Mouse (Mus musculus): ENCODE data around the gene Dusp3. TPM values are rescaled to one million over a fixed set of nuclear protein-coding genes. Genes with fewer than 3 reads are reported as not detected.

The Dusp3 gene
- polyA plus RNA-seq, 1 experiment: 34.8 TPM

DNA sequence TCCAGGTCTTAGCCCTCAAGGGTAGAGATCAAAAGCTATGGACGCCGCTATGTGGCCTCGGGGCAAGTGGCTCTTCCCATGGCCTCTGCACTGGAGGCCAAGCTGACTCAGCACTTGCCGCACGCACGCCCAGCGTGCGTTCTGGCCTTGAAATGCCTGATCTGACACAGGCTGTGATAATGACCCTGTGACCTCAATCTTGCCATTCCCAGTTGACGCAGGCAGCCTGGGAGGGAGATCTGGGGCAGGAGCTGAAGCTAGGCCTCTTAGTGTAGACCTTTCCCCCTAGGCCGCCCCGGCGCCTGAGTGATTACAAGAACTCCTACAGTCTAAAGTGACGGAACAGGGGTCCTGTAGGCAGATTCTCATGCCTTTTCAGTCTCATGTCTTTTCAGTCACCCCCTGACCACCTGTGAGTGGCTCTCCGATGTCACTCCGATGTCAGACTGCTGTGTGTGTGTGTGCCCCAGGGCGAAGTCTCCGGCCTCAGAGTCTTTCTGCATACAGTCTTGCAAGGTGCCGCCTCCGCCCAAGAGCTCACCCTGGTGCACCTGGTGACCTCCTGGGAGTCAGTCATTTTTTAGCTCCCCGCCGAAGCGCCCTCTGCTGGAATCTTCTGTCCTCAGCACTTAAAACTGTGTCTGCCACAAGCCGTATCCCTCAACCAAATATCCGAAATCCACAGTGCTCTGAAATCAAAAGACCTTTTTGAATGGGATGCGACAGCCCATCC lies 58.6 kb downstream of the Dusp3 start:
- Histone ChIP-seq H3K27ac (ENCODE audit: insufficient read depth, low read length) (no peak overlapping the region), H3K4me3 (ENCODE audit: insufficient read depth, low read length) (no peak overlapping the region)
- TF ChIP-seq POLR2A (IDR thresholded peaks at IDR 0.05; ENCODE audit: low read depth, low read length) (no peak), CTCF (IDR thresholded peaks at IDR 0.05; ENCODE audit: borderline replicate concordance, insufficient read depth, low read length) (0 out of 2 replicates have a peak, but pooled peaks have one; percentile 4)

DNA sequence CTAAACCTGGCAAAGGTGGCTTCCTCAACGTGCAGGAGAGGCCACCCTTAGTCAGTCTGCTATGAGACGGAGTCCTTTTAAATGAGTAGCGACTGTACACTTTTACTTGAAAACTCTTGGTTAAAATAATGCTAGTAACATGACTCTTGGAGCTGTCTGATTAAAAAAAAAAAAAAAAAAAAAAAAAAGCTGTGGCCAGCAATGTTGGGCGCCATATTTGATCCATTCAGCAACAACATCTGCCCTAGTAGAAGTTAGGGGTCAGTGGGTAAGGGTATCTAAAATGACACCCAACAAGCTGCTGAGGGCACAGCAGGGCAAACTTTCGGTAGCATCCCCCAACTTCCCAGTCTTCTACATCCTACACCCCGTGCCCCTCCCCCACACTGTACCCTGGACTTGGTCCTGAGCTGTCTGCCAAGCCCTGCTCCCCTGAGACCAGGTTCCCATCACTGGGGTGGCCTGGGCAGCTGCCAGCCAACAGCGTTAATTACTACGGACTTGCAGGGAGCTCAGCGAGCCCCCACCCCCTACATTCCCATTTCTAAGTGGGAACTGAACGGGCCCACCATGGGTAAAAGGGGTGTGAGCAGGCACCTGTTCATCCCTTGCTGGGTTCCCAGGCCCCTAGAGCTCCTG lies 59.7 kb downstream of the Dusp3 start:
- no peak overlapping the region for H3K4me3 ChIP-seq (ENCODE audit: insufficient read depth, low read length)
- no peak overlapping the region for H3K27ac ChIP-seq (ENCODE audit: insufficient read depth, low read length)
- no peaks in the 10 kb centered on the region for H3K4me1 ChIP-seq (ENCODE audit: control insufficient read depth, insufficient read depth, low read length)
- TF ChIP-seq CTCF (IDR thresholded peaks at IDR 0.05; ENCODE audit: borderline replicate concordance, insufficient read depth, low read length) (no peak), POLR2A (IDR thresholded peaks at IDR 0.05; ENCODE audit: low read depth, low read length) (no peak)

More for the DNA sequence above, 58.6 kb downstream of the Dusp3 start:
- H3K4me1 ChIP-seq (ENCODE audit: control insufficient read depth, insufficient read depth, low read length): no peaks in the 10 kb centered on the region

DNA sequence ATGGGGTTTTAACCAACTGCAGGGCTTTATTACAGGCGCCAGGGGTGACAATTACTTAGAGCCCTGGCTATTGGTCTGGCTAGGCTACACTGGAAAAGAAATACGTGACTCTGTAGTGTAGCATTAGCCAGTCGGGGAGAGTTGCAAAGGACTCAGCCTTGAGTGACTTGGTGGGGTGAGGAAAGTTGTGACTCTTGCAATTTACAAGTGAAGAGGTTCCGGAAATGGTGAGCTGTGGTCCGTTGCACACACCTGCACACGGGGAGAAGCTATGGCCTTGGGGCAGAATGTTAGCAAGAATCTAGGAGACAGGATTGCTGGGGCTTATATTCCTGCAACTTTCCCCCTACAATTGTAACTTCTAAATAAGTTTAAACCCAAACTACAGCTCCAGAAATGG lies 61.2 kb downstream of the Dusp3 start:
- Histone ChIP-seq H3K4me1 (ENCODE audit: control insufficient read depth, insufficient read depth, low read length) (no peaks in the 10 kb centered on the region), H3K4me3 (ENCODE audit: insufficient read depth, low read length) (no peak overlapping the region), H3K27ac (ENCODE audit: insufficient read depth, low read length) (no peak overlapping the region)
- TF ChIP-seq CTCF (IDR thresholded peaks at IDR 0.05; ENCODE audit: borderline replicate concordance, insufficient read depth, low read length): no peak
- TF ChIP-seq POLR2A (IDR thresholded peaks at IDR 0.05; ENCODE audit: low read depth, low read length): no peak

DNA sequence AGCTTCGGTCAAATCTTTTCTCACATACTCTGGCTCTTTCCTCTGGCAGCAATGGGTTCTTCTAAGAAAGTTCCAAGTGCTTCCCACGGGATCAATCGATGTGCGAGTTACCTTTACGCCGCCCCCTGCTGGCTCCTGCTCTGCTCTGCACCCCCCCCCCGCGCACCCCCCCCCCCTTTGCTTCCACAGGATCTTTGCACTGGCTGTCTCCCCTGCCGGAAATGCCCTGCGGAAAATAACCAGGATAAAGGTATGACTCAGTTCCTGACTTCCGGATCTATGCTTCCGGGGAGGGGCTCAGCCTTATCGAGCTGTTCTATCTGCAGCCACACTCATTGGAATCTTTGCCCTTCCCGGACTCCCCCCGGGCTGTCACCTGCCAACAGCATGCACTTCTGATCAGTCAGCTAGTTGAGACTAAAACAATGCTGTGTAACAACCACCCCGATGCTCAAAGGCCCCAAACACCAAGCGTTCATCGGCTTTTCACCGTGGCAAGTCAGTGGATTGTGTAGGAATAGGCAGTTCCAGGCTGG lies 62.3 kb downstream of the Dusp3 start:
- Histone ChIP-seq H3K4me1 (ENCODE audit: control insufficient read depth, insufficient read depth, low read length) (no peaks in the 10 kb centered on the region), H3K27ac (ENCODE audit: insufficient read depth, low read length) (no peak overlapping the region), H3K4me3 (ENCODE audit: insufficient read depth, low read length) (no peak overlapping the region)
- TF ChIP-seq CTCF (IDR thresholded peaks at IDR 0.05; ENCODE audit: borderline replicate concordance, insufficient read depth, low read length) (no peak), POLR2A (IDR thresholded peaks at IDR 0.05; ENCODE audit: low read depth, low read length) (no peak)

DNA sequence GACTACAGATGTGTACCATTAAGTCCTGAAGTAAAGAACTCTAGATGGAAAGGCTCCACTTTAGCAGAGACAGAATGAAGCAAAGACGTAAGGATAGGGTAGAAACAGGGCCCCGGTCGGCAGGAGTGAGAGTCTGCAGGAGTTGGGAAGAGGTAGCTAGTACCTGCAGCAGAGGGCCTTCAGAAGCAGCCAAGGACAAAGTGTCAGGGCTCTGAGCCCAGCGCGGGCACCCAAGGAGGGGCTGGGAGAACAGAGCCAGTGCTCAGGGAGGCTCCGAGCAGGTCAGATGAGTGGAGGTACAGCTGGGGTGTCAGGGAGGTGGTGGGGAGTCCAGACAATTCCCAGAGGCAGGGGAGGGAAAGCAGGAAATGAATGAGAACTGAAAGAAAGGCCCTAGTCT lies 62.8 kb downstream of the Dusp3 start:
- no peaks in the 10 kb centered on the region for H3K4me1 ChIP-seq (ENCODE audit: control insufficient read depth, insufficient read depth, low read length)
- H3K27ac ChIP-seq (ENCODE audit: insufficient read depth, low read length): no peak overlapping the region
- TF ChIP-seq CTCF (IDR thresholded peaks at IDR 0.05; ENCODE audit: borderline replicate concordance, insufficient read depth, low read length): no peak
- TF ChIP-seq POLR2A (IDR thresholded peaks at IDR 0.05; ENCODE audit: low read depth, low read length): no peak
- no peak overlapping the region for H3K4me3 ChIP-seq (ENCODE audit: insufficient read depth, low read length)

DNA sequence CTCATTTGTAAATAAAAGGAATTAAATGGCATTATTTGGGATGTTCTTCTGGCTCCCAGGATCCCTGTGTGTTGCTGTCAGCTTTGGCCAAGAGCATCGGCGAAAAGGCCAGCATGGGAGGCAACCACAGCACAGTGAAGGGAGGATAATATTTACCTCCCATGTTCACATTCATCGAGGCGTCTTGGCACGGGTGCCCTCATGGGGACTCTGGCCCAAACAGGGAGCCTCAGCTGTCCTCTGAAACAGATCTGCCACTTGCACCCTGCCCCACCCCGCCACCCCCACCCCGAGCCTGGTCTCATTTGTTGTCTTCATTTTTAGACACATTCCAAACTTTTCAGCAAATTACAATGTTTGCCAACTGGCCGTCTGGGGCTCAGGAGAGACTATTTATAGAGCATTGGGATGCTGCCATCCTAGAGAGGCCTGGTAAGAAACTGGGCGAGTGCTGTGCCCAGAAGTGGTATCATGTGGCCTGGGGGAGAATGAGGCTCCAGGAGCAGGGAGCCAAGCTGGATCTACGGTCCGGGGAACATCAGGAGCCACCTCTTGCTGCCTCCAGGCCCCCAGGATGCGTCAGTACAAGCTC lies 65.4 kb downstream of the Dusp3 start:
- no peak for TF ChIP-seq POLR2A (IDR thresholded peaks at IDR 0.05; ENCODE audit: low read depth, low read length)
- no peak for TF ChIP-seq CTCF (IDR thresholded peaks at IDR 0.05; ENCODE audit: borderline replicate concordance, insufficient read depth, low read length)
- no peak overlapping the region for H3K4me3 ChIP-seq (ENCODE audit: insufficient read depth, low read length)
- H3K27ac ChIP-seq (ENCODE audit: insufficient read depth, low read length): no peak overlapping the region
- H3K4me1 ChIP-seq (ENCODE audit: control insufficient read depth, insufficient read depth, low read length): no peaks in the 10 kb centered on the region

Other genes starting within 250 kb of the Dusp3 start
- 17.3 and 43.6 TPM in 2 replicates for gene Etv4, start 201.6 kb downstream of the Dusp3 start, polyA plus RNA-seq (2011; ENCODE audit: insufficient read length, low read depth, missing spikeins)
- 6.9 and 16.1 TPM in 2 replicates for gene Meox1, start 92.6 kb downstream of the Dusp3 start, polyA plus RNA-seq (2011; ENCODE audit: insufficient read length, low read depth, missing spikeins)
- gene Sost, start 20.0 kb downstream of the Dusp3 start, polyA plus RNA-seq (2011; ENCODE audit: insufficient read length, low read depth, missing spikeins): not detected in 2 replicates
- gene Cfap97d1, start 2.7 kb downstream of the Dusp3 start, polyA plus RNA-seq (2011; ENCODE audit: insufficient read length, low read depth, missing spikeins): not detected in 2 replicates
- 0.40 and 0.42 TPM in 2 replicates for gene Mpp3, start 41.4 kb upstream of the Dusp3 start, polyA plus RNA-seq (2011; ENCODE audit: insufficient read length, low read depth, missing spikeins)
- gene Cd300lg, start 54.5 kb upstream of the Dusp3 start, polyA plus RNA-seq (2011; ENCODE audit: insufficient read length, low read depth, missing spikeins): not detected in 2 replicates
- gene Mpp2, start 101.5 kb upstream of the Dusp3 start, polyA plus RNA-seq (2011; ENCODE audit: insufficient read length, low read depth, missing spikeins): 6.8 and 6.9 TPM in 2 replicates
- gene Ppy, start 114.3 kb upstream of the Dusp3 start, polyA plus RNA-seq (2011; ENCODE audit: insufficient read length, low read depth, missing spikeins): not detected in 2 replicates
- gene Pyy, start 120.8 kb upstream of the Dusp3 start, polyA plus RNA-seq (2011; ENCODE audit: insufficient read length, low read depth, missing spikeins): not detected in 2 replicates
- not detected in 2 replicates for gene Nags, start 158.5 kb upstream of the Dusp3 start, polyA plus RNA-seq (2011; ENCODE audit: insufficient read length, low read depth, missing spikeins)
- gene Tmem101, start 169.4 kb upstream of the Dusp3 start, polyA plus RNA-seq (2011; ENCODE audit: insufficient read length, low read depth, missing spikeins): 11.2 and 14.9 TPM in 2 replicates
- gene Lsm12, start 198.3 kb upstream of the Dusp3 start, polyA plus RNA-seq (2011; ENCODE audit: insufficient read length, low read depth, missing spikeins): 113 and 124 TPM in 2 replicates
- gene G6pc3, start 202.6 kb upstream of the Dusp3 start, polyA plus RNA-seq (2011; ENCODE audit: insufficient read length, low read depth, missing spikeins): 37.9 and 40.0 TPM in 2 replicates
- gene Hdac5, start 243.2 kb upstream of the Dusp3 start, polyA plus RNA-seq (2011; ENCODE audit: insufficient read length, low read depth, missing spikeins): 47.8 and 54.9 TPM in 2 replicates